Mouse (Mus musculus) testis, postnatal 10 days (tissue): Measurements from ENCODE around the gene Cd300ld5.
"Not testable (repeated sequence)": the region's sequence is repeated elsewhere in the genome, so short reads cannot be mapped to it uniquely, and the experiment has no call there.

Source experiments
- DNase-seq: peaks from one replicate; pipeline ENCODE4 v3.0.0; 2021; ENCODE audit warnings: low spot score

The Cd300ld5 gene

DNA sequence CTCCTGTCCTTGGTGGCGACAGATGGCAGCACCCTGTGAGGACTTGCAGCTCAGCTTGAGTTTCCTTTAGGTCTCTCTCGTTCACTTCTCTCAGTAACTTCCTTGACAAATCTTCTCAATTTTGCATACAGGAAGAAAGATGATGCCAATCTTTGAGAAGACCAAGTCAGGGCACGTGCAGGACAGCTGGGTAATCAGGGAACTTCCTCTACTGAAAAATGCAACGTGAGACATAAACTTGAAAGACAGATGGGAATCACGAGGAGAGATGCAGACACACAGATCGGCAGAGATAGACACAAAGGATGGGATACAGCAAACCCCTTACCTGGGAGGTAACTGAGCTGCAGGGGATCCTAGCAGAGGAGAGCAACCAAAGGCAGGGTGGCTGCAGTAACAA is at the start of gene Cd300ld5:
Cd300ld5 (minus strand) TSS at position 101 of the 400 bp plus-strand sequence.
- DNase-seq = not testable (repeated sequence)

- no peak for DNase-seq
Measured at GRCm38 (mm10) chr11:115086213-115086612, 48.6 kb upstream of the Cd300ld5 start.

GRCm38 (mm10) chr11:115085064-115085463 is 47.5 kb upstream of the Cd300ld5 start:
- DNase-seq = no peak

DNA sequence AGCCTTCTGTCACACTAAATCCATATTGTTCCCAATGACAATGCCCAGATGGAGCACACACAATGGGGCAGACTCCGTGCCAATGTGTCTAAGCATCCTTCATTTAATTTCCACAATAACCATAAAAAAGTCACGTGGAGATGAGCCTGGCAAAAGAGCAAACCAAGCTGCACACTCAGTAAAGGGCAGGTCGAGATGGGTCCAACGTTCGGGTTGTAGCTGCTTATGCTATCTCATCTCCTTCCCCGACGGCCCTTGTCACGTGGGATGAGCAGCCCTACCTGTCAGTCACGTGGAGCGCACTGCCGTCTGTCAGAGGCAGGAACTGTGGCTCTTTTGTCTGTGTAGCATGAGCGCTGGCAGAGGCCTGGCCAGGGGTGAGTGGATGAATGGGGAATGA is 47.0 kb upstream of the Cd300ld5 start:
- DNase-seq = no peak

DNA sequence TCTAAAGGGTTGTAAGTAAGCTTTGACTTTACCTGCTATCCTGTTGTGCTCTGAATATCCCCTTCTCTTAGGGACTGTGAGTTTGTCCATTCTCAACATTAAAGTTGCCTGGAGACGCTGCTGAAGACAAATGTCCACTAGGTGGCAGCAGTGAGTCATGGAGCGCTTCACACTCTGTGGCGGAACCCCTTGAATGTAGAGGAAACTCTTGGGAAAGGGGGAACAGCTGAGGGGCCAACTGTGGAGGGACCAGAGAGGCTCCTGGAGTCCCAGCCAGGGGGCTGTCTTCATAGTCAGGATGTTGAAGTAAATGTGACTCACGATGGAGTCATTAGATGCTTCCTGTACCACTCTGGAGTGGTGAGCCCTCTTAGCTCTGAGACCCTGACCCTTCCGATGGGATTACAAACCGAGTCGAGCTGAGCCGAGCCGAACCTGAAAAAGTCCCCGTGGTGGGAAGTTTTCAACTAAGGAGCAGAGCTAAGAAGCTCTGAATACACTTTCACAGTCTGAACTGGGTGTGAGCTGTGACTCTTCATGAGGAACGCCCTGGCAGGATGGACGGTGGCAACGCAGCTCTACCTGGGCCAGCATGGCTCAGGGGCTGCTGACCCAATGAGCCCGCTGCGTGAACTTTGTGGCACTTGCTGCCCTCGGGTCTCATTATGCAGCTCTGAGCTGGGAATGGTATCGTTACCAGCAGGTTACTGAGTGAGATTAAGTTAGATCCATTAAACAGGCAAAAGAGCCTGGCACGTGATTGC is 46.0 kb upstream of the Cd300ld5 start:
- DNase-seq = peak; percentile 86

GRCm38 (mm10) chr11:115082196-115082595 is 44.6 kb upstream of the Cd300ld5 start:
- no peak for DNase-seq

- DNase-seq = no peak
Measured at GRCm38 (mm10) chr11:115081373-115081772, 43.8 kb upstream of the Cd300ld5 start.

- DNase-seq = peak; percentile 52
Measured at GRCm38 (mm10) chr11:115080886-115081285, 43.3 kb upstream of the Cd300ld5 start.

DNA sequence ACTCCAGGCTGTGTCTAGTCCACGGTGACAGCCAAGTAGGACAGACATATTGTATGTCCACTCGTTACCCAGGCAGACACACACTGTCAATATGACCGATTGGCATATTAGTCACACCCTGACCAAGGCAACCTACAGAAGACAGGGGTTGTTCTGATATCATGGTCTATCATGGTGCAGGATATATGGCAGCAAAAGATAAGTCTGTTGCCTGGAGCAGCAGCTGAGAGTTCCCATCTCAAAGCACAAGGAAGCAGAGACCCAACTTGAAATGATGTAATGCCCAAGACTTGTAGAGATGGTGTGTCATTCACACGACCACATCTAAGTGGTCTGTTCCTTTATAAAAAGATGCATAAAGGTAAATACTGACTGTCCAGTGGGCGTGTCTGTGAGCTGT is 41.1 kb upstream of the Cd300ld5 start:
- no peak for DNase-seq

- DNase-seq = no peak
Measured at GRCm38 (mm10) chr11:115077436-115077835, 39.9 kb upstream of the Cd300ld5 start.

GRCm38 (mm10) chr11:115075859-115076258 is 38.3 kb upstream of the Cd300ld5 start:
- DNase-seq = no peak

GRCm38 (mm10) chr11:115075407-115075806 is 37.8 kb upstream of the Cd300ld5 start:
- no peak for DNase-seq

GRCm38 (mm10) chr11:115073002-115073401 is 35.4 kb upstream of the Cd300ld5 start:
- no peak for DNase-seq

DNA sequence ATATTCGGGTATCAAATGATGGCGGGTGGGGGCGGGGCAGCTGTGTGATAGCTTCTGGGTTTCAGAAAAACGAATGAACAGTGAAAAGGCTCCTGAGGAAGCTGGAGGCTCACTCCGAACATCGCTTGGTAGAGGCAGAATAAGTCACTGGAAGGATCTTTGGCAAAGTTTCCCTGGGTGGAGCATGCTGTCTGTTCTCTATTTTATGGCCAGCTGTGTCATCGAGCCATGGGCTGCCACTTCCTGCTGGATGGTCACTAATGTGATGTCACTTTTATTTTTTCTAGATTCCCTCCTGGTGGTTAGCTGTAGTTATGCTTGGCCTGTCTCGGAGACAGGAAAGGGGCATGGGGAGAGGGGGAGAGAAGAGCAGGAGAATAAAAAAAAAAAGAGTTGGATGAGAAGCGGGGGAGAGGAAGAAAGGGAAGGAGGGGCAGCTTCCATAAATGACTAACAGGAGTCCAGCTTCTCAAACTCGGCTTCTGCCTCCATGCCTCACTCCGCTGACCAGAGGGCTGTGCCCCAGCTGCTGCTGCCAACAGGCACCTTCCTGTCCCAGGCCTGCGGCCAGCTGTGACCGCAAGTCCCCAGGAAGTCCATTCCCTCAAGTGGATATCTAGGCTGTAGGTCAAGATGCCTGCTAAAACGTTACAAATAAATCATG is 34.2 kb upstream of the Cd300ld5 start:
- DNase-seq = no peak

- no peak for DNase-seq
Measured at GRCm38 (mm10) chr11:115071015-115071551, 33.5 kb upstream of the Cd300ld5 start.

GRCm38 (mm10) chr11:115066768-115067167 is 29.2 kb upstream of the Cd300ld5 start:
- no peak for DNase-seq

GRCm38 (mm10) chr11:115062077-115062476 is 24.5 kb upstream of the Cd300ld5 start, which contains the start of gene Cd300e:
Cd300e (minus strand) TSS chr11:115062177.
- no peak for DNase-seq

DNA sequence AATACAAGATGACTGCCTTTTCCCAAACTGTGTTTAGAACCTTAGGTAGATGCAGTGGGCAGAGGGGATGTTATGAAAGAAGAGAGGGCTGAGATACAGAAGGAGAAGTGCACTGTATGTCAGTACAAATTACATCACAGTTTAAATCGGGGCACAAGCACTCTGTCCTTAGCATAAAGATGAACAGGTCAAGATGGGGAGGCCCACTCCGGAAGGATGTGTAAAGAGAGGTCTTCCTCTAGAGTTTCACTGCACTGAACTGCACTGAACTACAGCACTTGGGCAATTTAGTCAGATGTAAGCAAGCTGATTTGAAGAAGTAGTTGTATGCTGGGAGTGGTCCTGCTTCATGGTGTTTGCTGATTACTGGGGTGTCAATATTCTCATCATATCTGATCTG is 22.2 kb upstream of the Cd300ld5 start:
- DNase-seq = no peak

DNA sequence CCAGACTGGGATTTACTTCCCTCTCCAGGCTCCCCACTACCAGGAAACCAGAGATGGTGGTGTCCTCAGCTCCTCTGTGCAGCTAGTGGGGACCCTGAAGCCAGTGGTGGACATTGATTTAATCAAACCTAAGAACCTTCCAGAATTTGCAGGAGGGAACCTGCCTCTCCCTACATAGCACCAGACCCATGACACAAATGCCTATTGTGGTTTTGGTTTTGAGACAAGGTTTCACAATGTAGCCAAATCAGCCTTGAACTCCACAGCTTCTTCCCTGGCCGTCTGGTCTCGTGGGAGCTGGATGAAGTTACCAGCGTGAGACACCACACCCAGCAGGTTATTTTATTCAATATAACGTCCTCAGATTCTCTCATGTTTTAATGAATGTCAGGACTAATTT is 21.1 kb upstream of the Cd300ld5 start:
- DNase-seq = no peak

GRCm38 (mm10) chr11:115054537-115054936 is 17.0 kb upstream of the Cd300ld5 start:
- no peak for DNase-seq

GRCm38 (mm10) chr11:115052991-115053390 is 15.4 kb upstream of the Cd300ld5 start:
- DNase-seq = no peak

DNA sequence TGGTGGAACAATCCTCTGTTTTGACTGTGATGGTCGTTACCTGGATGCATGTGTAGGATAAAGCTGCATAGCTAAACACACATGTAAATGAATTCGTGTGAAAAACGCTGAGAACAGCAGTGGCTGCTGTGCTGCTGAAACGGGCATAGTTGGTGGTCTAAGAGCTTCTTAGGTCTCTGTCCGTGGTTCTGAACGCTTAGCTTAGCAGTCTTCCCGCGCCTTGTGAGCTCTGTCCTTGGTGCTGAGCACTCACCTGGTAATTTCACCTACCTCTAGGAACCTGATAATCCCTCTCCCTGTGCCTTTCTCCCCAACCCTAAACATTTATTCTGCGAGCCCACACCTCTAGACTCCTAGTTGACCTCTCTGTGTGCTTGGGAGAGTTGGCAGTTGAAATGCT is 14.6 kb upstream of the Cd300ld5 start:
- peak; percentile 58 for DNase-seq

DNA sequence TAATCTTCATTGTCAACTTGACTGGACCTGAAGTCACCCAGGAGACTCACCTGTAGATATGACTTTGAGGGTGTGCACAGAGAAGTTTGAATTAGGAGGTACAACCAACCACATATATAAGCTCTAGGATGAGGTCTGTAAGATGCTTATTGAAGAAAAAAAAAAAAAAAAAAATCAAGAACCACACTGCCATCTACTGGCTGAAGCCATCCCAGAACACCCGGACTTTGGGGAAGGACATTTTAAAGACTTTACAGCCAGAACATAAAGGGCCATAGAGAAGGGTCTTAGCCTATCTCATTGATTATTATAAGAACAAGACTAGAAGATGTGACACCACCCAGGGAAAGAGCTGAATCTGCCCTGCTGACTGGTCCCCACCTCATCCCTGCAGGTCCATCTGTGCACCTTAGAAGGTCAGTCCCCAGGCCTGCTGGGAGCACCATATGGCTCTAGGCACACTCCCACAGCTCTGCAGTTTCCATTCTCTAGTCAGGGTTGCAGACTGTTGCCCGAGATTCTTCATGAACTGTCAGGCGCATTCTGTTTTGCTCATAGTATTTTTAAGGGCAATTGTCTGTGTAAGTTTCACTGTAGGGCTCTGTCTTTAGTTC is 11.8 kb upstream of the Cd300ld5 start:
- DNase-seq = no peak
